Mouse (Mus musculus): ENCODE data around the gene Gm20388. TPM values are rescaled to one million over a fixed set of nuclear protein-coding genes. Genes with fewer than 3 reads are reported as not detected.

The Gm20388 gene
- total RNA-seq, 1 experiment: 27.0 TPM

GRCm38 (mm10) chr8:123381711-123382110, 3471.1 kb downstream of the Gm20388 start:
- TF ChIP-seq ZC3H11A (IDR thresholded peaks at IDR 0.05; ENCODE audit: borderline replicate concordance, low read depth, low read length) (no peak), CHD2 (IDR thresholded peaks at IDR 0.05; ENCODE audit: low read depth, low read length) (no peak), MAFK (IDR thresholded peaks at IDR 0.05; ENCODE audit: insufficient read depth, low read depth, low read length) (no peak), ZNF384 (IDR thresholded peaks at IDR 0.05; ENCODE audit: low read depth, low read length) (no peak), HCFC1 (IDR thresholded peaks at IDR 0.05; ENCODE audit: borderline replicate concordance, insufficient read depth, low read length) (no peak)
- Histone ChIP-seq H3K9me3 (ENCODE audit: control insufficient read depth, insufficient read depth, low read depth, low read length) (no peaks in the 10 kb centered on the region), H3K4me3 (ENCODE audit: insufficient read depth in 1 of 2, low read depth in 1 of 2, low read length in 2 of 2, poor library complexity in 1 of 2, severe bottlenecking in 1 of 2) (no peak overlapping the region), H3K4me1 (ENCODE audit: control insufficient read depth in 2 of 2, insufficient read depth in 2 of 2, low read length in 2 of 2, poor library complexity in 1 of 2) (0 out of 4 replicates have a peak, but pooled peaks cover 0 to under 1% of the 10 kb centered on the region in 2 experiments), H3K9ac (ENCODE audit: insufficient read depth, low read depth, low read length, poor library complexity, severe bottlenecking) (no peak overlapping the region), H3K27ac (ENCODE audit: insufficient read depth, low read depth, low read length, poor library complexity, severe bottlenecking) (no peak overlapping the region), H3K36me3 (ENCODE audit: control insufficient read depth, insufficient read depth, low read length, poor library complexity, severe bottlenecking) (peaks cover 35% of the 10 kb centered on the region)
- in situ Hi-C loops (cut with MboI; ENCODE audit: low sequenced_read_pairs in 2 of 2, unreplicated experiment in 2 of 2): no loop called here
- no peak for DNase-seq (ENCODE audit: low read depth, low spot score)

- no peak for DNase-seq (ENCODE audit: low read depth, low spot score)
- no peaks in the 10 kb centered on the region for H3K9me3 ChIP-seq (ENCODE audit: control insufficient read depth, insufficient read depth, low read depth, low read length)
- H3K27ac ChIP-seq (ENCODE audit: insufficient read depth, low read depth, low read length, poor library complexity, severe bottlenecking): no peak overlapping the region
- no peak overlapping the region for H3K9ac ChIP-seq (ENCODE audit: insufficient read depth, low read depth, low read length, poor library complexity, severe bottlenecking)
- TF ChIP-seq CHD2 (IDR thresholded peaks at IDR 0.05; ENCODE audit: low read depth, low read length): no peak
- TF ChIP-seq MAFK (IDR thresholded peaks at IDR 0.05; ENCODE audit: insufficient read depth, low read depth, low read length): no peak
- TF ChIP-seq HCFC1 (IDR thresholded peaks at IDR 0.05; ENCODE audit: borderline replicate concordance, insufficient read depth, low read length): no peak
- TF ChIP-seq ZNF384 (IDR thresholded peaks at IDR 0.05; ENCODE audit: low read depth, low read length): no peak
- no peak for TF ChIP-seq ZC3H11A (IDR thresholded peaks at IDR 0.05; ENCODE audit: borderline replicate concordance, low read depth, low read length)
- H3K4me1 ChIP-seq (ENCODE audit: control insufficient read depth in 2 of 2, insufficient read depth in 2 of 2, low read length in 2 of 2, poor library complexity in 1 of 2): no peaks in the 10 kb centered on the region
- in situ Hi-C loops (cut with MboI; ENCODE audit: low sequenced_read_pairs in 2 of 2, unreplicated experiment in 2 of 2): no loop called here
- no peak overlapping the region for H3K4me3 ChIP-seq (ENCODE audit: insufficient read depth in 1 of 2, low read depth in 1 of 2, low read length in 2 of 2, poor library complexity in 1 of 2, severe bottlenecking in 1 of 2)
- H3K36me3 ChIP-seq (ENCODE audit: control insufficient read depth, insufficient read depth, low read length, poor library complexity, severe bottlenecking): peaks cover 32% of the 10 kb centered on the region
Measured at GRCm38 (mm10) chr8:123382516-123382915, 3471.9 kb downstream of the Gm20388 start.

- H3K36me3 ChIP-seq (ENCODE audit: control insufficient read depth, insufficient read depth, low read length, poor library complexity, severe bottlenecking): peaks cover 50% of the 10 kb centered on the region
- H3K9ac ChIP-seq (ENCODE audit: insufficient read depth, low read depth, low read length, poor library complexity, severe bottlenecking): no peak overlapping the region
- no peaks in the 10 kb centered on the region; a peak in 1 of 4 replicates for H3K4me1 ChIP-seq (ENCODE audit: control insufficient read depth in 2 of 2, insufficient read depth in 2 of 2, low read length in 2 of 2, poor library complexity in 1 of 2)
- H3K4me3 ChIP-seq (ENCODE audit: insufficient read depth in 1 of 2, low read depth in 1 of 2, low read length in 2 of 2, poor library complexity in 1 of 2, severe bottlenecking in 1 of 2): no peak overlapping the region
- no peak overlapping the region for H3K27ac ChIP-seq (ENCODE audit: insufficient read depth, low read depth, low read length, poor library complexity, severe bottlenecking)
- in situ Hi-C loops (cut with MboI; ENCODE audit: low sequenced_read_pairs in 2 of 2, unreplicated experiment in 2 of 2): no loop called here
- no peaks in the 10 kb centered on the region for H3K9me3 ChIP-seq (ENCODE audit: control insufficient read depth, insufficient read depth, low read depth, low read length)
- DNase-seq (ENCODE audit: low read depth, low spot score): peak; percentile 41
- TF ChIP-seq CHD2 (IDR thresholded peaks at IDR 0.05; ENCODE audit: low read depth, low read length) (no peak), MAFK (IDR thresholded peaks at IDR 0.05; ENCODE audit: insufficient read depth, low read depth, low read length) (no peak), ZC3H11A (IDR thresholded peaks at IDR 0.05; ENCODE audit: borderline replicate concordance, low read depth, low read length) (no peak)
Measured at GRCm38 (mm10) chr8:123384883-123385540, 3474.4 kb downstream of the Gm20388 start.

GRCm38 (mm10) chr8:123387041-123387440, 3476.4 kb downstream of the Gm20388 start:
- in situ Hi-C loops (cut with MboI; ENCODE audit: low sequenced_read_pairs in 2 of 2, unreplicated experiment in 2 of 2): no loop called here
- H3K9me3 ChIP-seq (ENCODE audit: control insufficient read depth, insufficient read depth, low read depth, low read length): no peaks in the 10 kb centered on the region
- H3K4me3 ChIP-seq (ENCODE audit: insufficient read depth in 1 of 2, low read depth in 1 of 2, low read length in 2 of 2, poor library complexity in 1 of 2, severe bottlenecking in 1 of 2): no peak overlapping the region
- H3K4me1 ChIP-seq (ENCODE audit: control insufficient read depth in 2 of 2, insufficient read depth in 2 of 2, low read length in 2 of 2, poor library complexity in 1 of 2): no peaks in the 10 kb centered on the region; a peak in 1 of 4 replicates
- TF ChIP-seq CHD2 (IDR thresholded peaks at IDR 0.05; ENCODE audit: low read depth, low read length) (no peak), ZC3H11A (IDR thresholded peaks at IDR 0.05; ENCODE audit: borderline replicate concordance, low read depth, low read length) (no peak), MAFK (IDR thresholded peaks at IDR 0.05; ENCODE audit: insufficient read depth, low read depth, low read length) (0 out of 2 replicates have a peak, but pooled peaks have one; percentile 29), HCFC1 (IDR thresholded peaks at IDR 0.05; ENCODE audit: borderline replicate concordance, insufficient read depth, low read length) (no peak), ZNF384 (IDR thresholded peaks at IDR 0.05; ENCODE audit: low read depth, low read length) (no peak)
- peaks cover 57% of the 10 kb centered on the region for H3K36me3 ChIP-seq (ENCODE audit: control insufficient read depth, insufficient read depth, low read length, poor library complexity, severe bottlenecking)
- no peak overlapping the region for H3K27ac ChIP-seq (ENCODE audit: insufficient read depth, low read depth, low read length, poor library complexity, severe bottlenecking)
- no peak overlapping the region for H3K9ac ChIP-seq (ENCODE audit: insufficient read depth, low read depth, low read length, poor library complexity, severe bottlenecking)
- no peak for DNase-seq (ENCODE audit: low read depth, low spot score)
